Mouse (Mus musculus): ENCODE data around the gene Prss57. TPM values are rescaled to one million over a fixed set of nuclear protein-coding genes. Genes with fewer than 3 reads are reported as not detected.
"Not testable (repeated sequence)": the region's sequence is repeated elsewhere in the genome, so short reads cannot be mapped to it uniquely, and the experiment has no call there.

The Prss57 gene
- total RNA-seq, 2 experiments from 2014 or later = 0.63 to 0.72 TPM

- DNase-seq (ENCODE audit: low spot score in 2 of 2) = not testable (repeated sequence)
Observed at GRCm38 (mm10) chr10:79759675-79760074, 31.1 kb downstream of the Prss57 start.

DNA sequence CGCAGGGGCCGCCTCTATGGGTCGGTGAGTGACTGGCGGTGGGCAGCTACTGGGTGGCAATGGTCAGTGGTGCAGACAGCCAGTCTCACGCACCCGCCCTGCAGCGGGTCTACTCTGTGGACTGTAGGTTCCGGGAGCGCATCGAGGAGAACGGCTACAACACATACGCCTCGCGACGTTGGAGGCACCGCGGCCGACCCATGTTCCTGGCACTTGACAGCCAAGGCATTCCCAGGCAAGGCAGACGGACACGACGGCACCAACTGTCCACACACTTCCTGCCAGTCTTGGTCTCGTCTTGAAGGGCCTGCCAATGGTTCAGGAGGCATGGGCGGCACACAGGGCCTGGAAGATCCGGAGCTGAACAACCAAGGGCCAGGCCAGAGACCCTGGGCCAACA is 34.1 kb downstream of the Prss57 start:
- no peak for DNase-seq (ENCODE audit: low spot score in 2 of 2)

DNA sequence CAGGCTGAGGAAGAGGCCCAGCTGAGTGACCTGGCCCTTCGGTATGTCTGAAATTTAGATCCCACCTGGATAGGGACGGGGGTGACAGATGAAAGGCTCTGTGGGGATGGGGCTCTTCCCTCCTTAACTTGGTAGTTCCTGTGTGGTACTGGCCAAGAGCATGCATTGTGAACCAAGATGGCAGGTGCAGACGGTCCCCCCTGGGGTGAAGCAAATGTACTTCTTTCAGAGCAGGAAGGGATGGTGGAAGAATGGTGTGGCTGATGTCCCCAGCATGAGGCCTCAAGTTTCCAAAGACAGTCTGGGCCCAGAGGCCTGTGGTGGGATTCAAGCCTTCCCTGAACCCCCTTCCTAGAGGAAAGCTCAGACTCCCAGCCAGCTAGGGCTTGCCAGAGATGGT is 34.9 kb downstream of the Prss57 start:
- no peak for DNase-seq (ENCODE audit: low spot score in 2 of 2)

GRCm38 (mm10) chr10:79754856-79755516 is 35.8 kb downstream of the Prss57 start, which contains the start of gene Fgf22:
Fgf22 (plus strand) TSS chr10:79755076.
- peak; percentile 87 for DNase-seq (ENCODE audit: low spot score in 2 of 2)

DNA sequence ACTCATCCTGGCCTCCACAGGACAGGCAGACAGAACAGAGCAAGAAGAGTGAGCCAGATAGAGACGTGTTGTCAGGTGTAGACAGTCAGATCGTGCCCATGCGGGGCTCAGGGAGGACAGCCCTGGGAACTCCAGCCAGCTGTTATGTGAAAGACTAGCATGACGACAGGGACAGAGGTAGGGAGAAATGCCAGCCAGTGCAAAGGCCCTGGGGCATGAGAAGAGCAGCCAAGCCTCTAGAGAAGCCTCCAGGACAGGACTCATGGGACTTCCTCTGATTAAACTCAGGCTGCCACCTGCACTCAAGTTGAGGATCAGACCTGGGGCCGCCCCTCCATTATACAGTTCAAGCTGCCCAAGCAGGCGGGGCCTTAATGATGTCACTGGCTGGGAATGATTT is 42.3 kb downstream of the Prss57 start:
- DNase-seq (ENCODE audit: low spot score in 2 of 2) = no peak

DNA sequence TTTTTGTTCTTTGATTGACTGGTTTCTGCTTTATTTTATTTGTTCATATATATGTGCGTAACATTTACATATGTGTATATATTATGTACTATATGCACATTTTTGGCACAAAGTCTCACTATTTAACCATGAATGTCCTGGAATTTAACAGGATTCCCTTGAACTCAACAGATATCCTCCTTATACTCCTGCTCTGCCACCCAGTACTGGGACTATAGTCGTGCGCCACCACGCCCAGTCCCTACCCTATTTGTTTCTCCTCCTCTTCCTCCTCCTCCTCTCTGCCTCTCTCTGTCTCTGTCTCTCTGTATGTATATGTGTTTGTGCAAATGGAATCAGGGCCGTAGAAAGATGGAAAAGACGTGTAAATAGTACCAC is 44.0 kb downstream of the Prss57 start:
- DNase-seq (ENCODE audit: low spot score in 2 of 2) = no peak

GRCm38 (mm10) chr10:79745898-79746773 is 44.6 kb downstream of the Prss57 start, which contains the start of gene Polrmt:
Polrmt (minus strand) TSS chr10:79746581.
- peak; percentile 92 to 96 for DNase-seq (ENCODE audit: low spot score in 2 of 2)

DNA sequence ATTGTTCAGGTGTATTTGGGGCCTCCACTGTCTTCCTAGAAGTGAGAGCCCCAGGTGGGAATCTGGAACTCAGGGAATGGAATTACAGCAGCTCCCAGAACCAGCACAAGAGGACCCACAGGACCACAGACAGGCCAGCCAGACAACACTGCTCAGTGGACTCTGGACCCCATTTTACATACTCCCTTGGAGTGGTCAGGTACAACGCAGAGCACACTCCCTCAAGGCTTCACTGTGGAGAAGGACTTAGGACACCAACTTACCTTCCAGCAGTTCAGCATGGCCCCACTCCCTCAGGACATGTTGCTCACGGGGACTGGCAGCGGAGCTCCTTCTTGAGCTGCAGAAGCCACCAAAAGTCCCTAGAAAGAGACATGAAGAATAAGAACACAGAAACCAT is 45.4 kb downstream of the Prss57 start:
- no peak for DNase-seq (ENCODE audit: low spot score in 2 of 2)

DNA sequence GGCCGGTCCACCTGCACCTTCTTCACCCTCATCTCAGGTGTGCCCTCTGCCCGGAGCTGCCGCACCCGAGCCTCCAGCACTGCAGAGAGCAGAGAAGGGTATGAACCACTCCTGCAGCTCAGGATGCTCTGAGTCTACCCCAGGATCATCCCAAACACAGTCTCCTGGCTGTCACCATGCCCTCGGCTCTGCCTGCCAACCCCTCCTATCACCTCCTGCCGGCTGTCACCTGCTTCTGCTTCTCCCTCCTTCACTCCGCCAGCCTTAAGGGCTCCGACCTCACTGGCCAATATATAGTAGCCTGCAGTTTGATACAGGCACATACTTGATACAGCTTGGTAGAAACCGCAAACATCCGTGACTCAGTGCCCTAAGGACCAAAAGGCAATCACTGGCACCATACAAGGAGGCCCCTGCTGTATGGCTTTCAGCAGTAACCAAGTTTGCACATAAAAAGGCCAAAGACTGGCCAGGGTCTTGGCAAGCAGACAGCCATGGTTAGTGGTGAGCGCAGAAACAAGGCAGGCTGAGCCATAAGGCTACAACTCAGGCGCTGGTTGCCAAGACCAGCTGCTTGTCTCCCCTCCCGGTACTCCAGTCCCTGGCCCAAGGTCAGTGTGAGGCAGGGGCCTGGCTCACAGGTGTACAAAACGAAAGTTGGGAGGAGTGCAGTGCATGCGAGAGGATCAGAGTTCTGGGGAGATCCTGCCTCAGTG is 47.0 kb downstream of the Prss57 start:
- no peak for DNase-seq (ENCODE audit: low spot score in 2 of 2)

DNA sequence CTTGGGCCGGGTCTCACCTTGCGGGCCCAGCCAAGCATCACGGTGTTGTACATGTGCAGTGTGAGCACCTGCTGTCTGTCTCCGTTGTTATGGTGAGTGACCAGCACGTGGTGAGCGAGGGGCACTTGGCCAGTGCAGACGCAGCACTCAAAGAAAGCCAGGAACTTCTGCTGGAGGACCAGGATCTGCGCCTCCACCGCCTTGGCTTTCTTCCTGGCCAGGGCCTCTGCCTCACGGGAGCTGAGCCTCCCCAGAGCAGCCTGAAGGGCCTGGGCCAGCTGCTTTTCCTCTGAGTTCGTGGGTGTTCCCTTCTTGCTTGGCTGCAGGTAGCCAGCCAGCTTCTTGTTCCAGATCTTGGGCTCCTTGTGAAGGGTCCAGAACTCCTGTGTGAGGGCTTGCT is 47.6 kb downstream of the Prss57 start:
- DNase-seq (ENCODE audit: low spot score in 2 of 2) = no peak

GRCm38 (mm10) chr10:79740863-79741262 is 49.9 kb downstream of the Prss57 start:
- DNase-seq (ENCODE audit: low spot score in 2 of 2) = no peak

DNA sequence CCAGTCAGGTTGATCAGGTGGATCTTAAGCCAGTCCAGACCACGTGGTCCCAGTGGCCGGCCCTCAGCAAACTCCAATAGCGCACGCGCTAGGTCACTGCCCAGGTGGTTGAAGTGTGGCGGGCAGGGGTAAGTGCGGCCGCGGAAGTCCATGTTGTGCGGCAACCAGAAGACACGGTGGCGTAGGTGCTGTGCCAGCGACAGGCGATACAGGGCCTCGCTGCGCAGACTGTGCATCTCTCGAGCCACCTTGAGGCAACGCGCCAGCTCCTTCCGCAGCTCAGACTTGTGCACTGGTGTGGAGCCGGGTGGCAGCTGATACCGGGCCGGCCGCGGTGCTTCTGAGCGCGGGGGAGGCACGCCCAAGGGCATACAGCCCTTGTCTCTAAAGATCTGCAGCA is 51.5 kb downstream of the Prss57 start:
- DNase-seq (ENCODE audit: low spot score in 2 of 2) = no peak

- no peak for DNase-seq (ENCODE audit: low spot score in 2 of 2)
Observed at GRCm38 (mm10) chr10:79738259-79738658, 52.5 kb downstream of the Prss57 start.

DNA sequence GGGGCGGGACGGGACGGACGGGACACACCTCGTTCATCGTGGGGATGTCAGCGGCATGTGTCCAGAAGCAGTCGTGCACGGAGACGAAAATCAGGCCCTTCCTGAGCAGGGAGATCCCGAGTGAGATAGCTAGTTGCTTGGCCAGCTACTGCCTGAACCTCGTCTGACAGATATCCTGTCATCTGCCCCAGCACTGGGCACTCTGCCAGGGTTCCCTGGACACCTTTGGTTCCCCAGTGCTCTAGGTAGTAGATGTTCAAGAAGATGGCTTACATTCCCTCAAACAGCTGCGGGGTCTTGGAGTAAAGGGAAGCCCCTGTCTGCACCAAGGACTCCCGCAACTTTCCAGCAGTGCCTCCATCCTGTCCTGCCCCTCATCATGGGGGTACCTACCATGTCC is 54.1 kb downstream of the Prss57 start:
- DNase-seq (ENCODE audit: low spot score in 2 of 2) = no peak

DNA sequence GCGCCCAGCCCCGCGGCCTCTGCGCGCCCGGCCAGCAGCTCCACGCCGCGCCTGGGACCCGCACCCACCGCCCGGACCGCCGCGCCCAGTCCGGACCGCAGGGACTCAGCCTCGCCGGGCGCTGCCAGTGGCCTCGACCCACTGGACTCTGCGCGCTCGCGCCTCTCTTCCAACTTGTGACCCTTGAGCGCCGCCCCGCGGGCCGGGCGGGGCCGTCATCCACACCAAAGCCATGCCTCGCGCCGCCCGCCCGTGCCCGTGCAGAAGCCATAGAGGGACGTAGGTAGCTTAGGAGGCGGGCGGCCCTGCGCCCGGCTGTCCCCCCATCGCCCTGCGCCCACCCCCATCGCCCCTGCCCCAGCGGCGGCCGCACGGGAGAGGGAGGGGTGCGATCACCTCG is 55.4 kb downstream of the Prss57 start:
- DNase-seq (ENCODE audit: low spot score in 2 of 2) = no peak

GRCm38 (mm10) chr10:79733847-79734246 is 56.9 kb downstream of the Prss57 start:
- DNase-seq (ENCODE audit: low spot score in 2 of 2) = no peak

GRCm38 (mm10) chr10:79732500-79732899 is 58.3 kb downstream of the Prss57 start:
- peak in 1 of 2 experiments; percentile 59 for DNase-seq (ENCODE audit: low spot score in 2 of 2)

Other genes with a start within 250 kb of the Prss57 start
- 10 to 100 TPM; 51.4 to 51.9 TPM for gene Mier2, start 235.8 kb downstream of the Prss57 start, total RNA-seq (2021)
- gene Theg, start 203.6 kb downstream of the Prss57 start, total RNA-seq (2021) = 1 to 10 TPM in 1 of 2 experiments, under 1 TPM in 1; 0.37 to 1.7 TPM
- gene C2cd4c, start 176.9 kb downstream of the Prss57 start, total RNA-seq (2021) = 10 to 100 TPM; 16.7 to 18.6 TPM
- gene Shc2, start 153.0 kb downstream of the Prss57 start, total RNA-seq (2021) = 10 to 100 TPM; 44.3 to 50.1 TPM
- gene Odf3l2, start 145.2 kb downstream of the Prss57 start, total RNA-seq (2021) = under 1 TPM in 1 of 2 experiments, not detected in 1; 0.82 TPM
- gene Madcam1, start 126.4 kb downstream of the Prss57 start, total RNA-seq (2021) = not detected
- gene Tpgs1, start 121.6 kb downstream of the Prss57 start, total RNA-seq (2021) = 10 to 100 TPM; 69.8 to 77.1 TPM
- gene Cdc34, start 108.8 kb downstream of the Prss57 start, total RNA-seq (2021) = 10 to 100 TPM; 75.4 to 77.5 TPM
- gene Gzmm, start 101.9 kb downstream of the Prss57 start, total RNA-seq (2021) = 1 to 10 TPM; 2.7 to 3.2 TPM
- gene Bsg, start 86.5 kb downstream of the Prss57 start, total RNA-seq (2021) = 100 to 1,000 TPM; 566 to 614 TPM
- 100 to 1,000 TPM; 142 to 157 TPM for gene Hcn2, start 74.3 kb downstream of the Prss57 start, total RNA-seq (2021)
- 10 to 100 TPM; 50.6 to 55.3 TPM for gene Polrmt, start 44.4 kb downstream of the Prss57 start, total RNA-seq (2021)
- 1 to 10 TPM; 4.3 to 5.6 TPM for gene Fgf22, start 35.9 kb downstream of the Prss57 start, total RNA-seq (2021)
- 10 to 100 TPM; 86.7 to 98.4 TPM for gene Rnf126, start 24.0 kb downstream of the Prss57 start, total RNA-seq (2021)
- gene Fstl3, start 13.7 kb downstream of the Prss57 start, total RNA-seq (2021) = 1 to 10 TPM; 2.7 to 3.2 TPM
- gene Palm, start 2.6 kb upstream of the Prss57 start, total RNA-seq (2021) = 100 to 1,000 TPM; 290 to 308 TPM
- under 1 TPM; 0.61 to 0.86 TPM for gene Misp, start 30.0 kb upstream of the Prss57 start, total RNA-seq (2021)
- 10 to 100 TPM; 54.3 to 62.5 TPM for gene Ptbp1, start 63.5 kb upstream of the Prss57 start, total RNA-seq (2021)
- 1 to 10 TPM; 2.2 to 2.3 TPM for gene Prtn3, start 83.5 kb upstream of the Prss57 start, total RNA-seq (2021)
- 10 to 100 TPM; 55.6 to 58.0 TPM for gene Plppr3, start 83.7 kb upstream of the Prss57 start, total RNA-seq (2021)
- not detected for gene Elane, start 95.3 kb upstream of the Prss57 start, total RNA-seq (2021)
- not detected for gene Cfd, start 99.9 kb upstream of the Prss57 start, total RNA-seq (2021)
- gene Med16, start 118.0 kb upstream of the Prss57 start, total RNA-seq (2021) = 10 to 100 TPM; 48.6 to 63.7 TPM
- gene Gm26602, start 119.9 kb upstream of the Prss57 start, total RNA-seq (2021) = not detected
- 10 to 100 TPM in 1 of 2 experiments, 1 to 10 TPM in 1; 5.3 to 10.3 TPM for gene Kiss1r, start 126.0 kb upstream of the Prss57 start, total RNA-seq (2021)
- gene R3hdm4, start 130.2 kb upstream of the Prss57 start, total RNA-seq (2021) = 100 to 1,000 TPM; 307 to 318 TPM
- 1 to 10 TPM; 5.6 to 7.2 TPM for gene Arid3a, start 136.1 kb upstream of the Prss57 start, total RNA-seq (2021)
- gene Wdr18, start 169.2 kb upstream of the Prss57 start, total RNA-seq (2021) = 10 to 100 TPM; 45.3 to 46.5 TPM
- under 1 TPM; 0.14 to 0.16 TPM for gene Grin3b, start 179.8 kb upstream of the Prss57 start, total RNA-seq (2021)
- gene Tmem259, start 193.4 kb upstream of the Prss57 start, total RNA-seq (2021) = 100 to 1,000 TPM; 112 to 113 TPM
- 1 to 10 TPM; 6.7 to 8.0 TPM for gene Cnn2, start 197.6 kb upstream of the Prss57 start, total RNA-seq (2021)
- 10 to 100 TPM; 13.0 to 13.7 TPM for gene Abca7, start 205.5 kb upstream of the Prss57 start, total RNA-seq (2021)
- 1 to 10 TPM; 3.7 to 4.1 TPM for gene Arhgap45, start 225.7 kb upstream of the Prss57 start, total RNA-seq (2021)
- gene Polr2e, start 248.8 kb upstream of the Prss57 start, total RNA-seq (2021) = 10 to 100 TPM; 73.6 to 75.2 TPM